Mouse (Mus musculus): Measurements from ENCODE around the gene Slain1. TPM values are rescaled to one million over a fixed set of nuclear protein-coding genes. Genes with fewer than 3 reads are reported as not detected.
A peak's percentile ranks its signal among the peaks of the same experiment; 100 is the strongest.

The Slain1 gene
- polyA plus RNA-seq, 1 experiment from 2014 or later = 0.49 TPM

GRCm38 (mm10) chr14:103682633-103683390, 32.8 kb downstream of the Slain1 start:
- Histone ChIP-seq H3K4me2 (no peak overlapping the region), H3K4me1 (replicated peaks; ENCODE audit: control insufficient read depth, insufficient read depth, low read length) (no peaks in the 10 kb centered on the region), H3K9me3 (ENCODE audit: control insufficient read depth, low read length) (no peaks in the 10 kb centered on the region), H3K36me3 (ENCODE audit: control insufficient read depth, insufficient read depth, low read length) (no peaks in the 10 kb centered on the region), H3K4me3 (ENCODE audit: low read depth, low read length) (no peak overlapping the region), H3K27ac (ENCODE audit: low read depth, low read length) (no peak overlapping the region), H3K9ac (ENCODE audit: low read depth, low read length) (no peak overlapping the region), H3K27me3 (replicated peaks; ENCODE audit: control insufficient read depth, insufficient read depth, low read length) (no peaks in the 10 kb centered on the region)
- WGBS = 77% methylated on average over 9 of the region's 9 CpGs
- DNase-seq (ENCODE audit: low spot score) (no peak), ATAC-seq (replicated peaks; ENCODE audit: low FRiP score) (no peak)

GRCm38 (mm10) chr14:103686994-103687393, 37.0 kb downstream of the Slain1 start:
- ATAC-seq (replicated peaks; ENCODE audit: low FRiP score) (no peak), DNase-seq (ENCODE audit: low spot score) (no peak)
- Histone ChIP-seq H3K9ac (ENCODE audit: low read depth, low read length) (no peak overlapping the region), H3K4me2 (no peak overlapping the region), H3K9me3 (ENCODE audit: control insufficient read depth, low read length) (no peaks in the 10 kb centered on the region), H3K36me3 (ENCODE audit: control insufficient read depth, insufficient read depth, low read length) (no peaks in the 10 kb centered on the region), H3K27me3 (replicated peaks; ENCODE audit: control insufficient read depth, insufficient read depth, low read length) (no peaks in the 10 kb centered on the region), H3K4me1 (replicated peaks; ENCODE audit: control insufficient read depth, insufficient read depth, low read length) (no peaks in the 10 kb centered on the region), H3K4me3 (ENCODE audit: low read depth, low read length) (no peak overlapping the region), H3K27ac (ENCODE audit: low read depth, low read length) (no peak overlapping the region)
- 79% methylated on average over 2 of the region's 2 CpGs for WGBS

GRCm38 (mm10) chr14:103694295-103694694, 44.3 kb downstream of the Slain1 start:
- no peak; the same call in 1 of the 2 replicates for ATAC-seq (replicated peaks; ENCODE audit: low FRiP score)
- no peak overlapping the region for H3K9ac ChIP-seq (ENCODE audit: low read depth, low read length)
- no peak overlapping the region for H3K4me2 ChIP-seq
- 25% methylated on average over 1 of the region's 1 CpGs for WGBS
- H3K4me3 ChIP-seq (ENCODE audit: low read depth, low read length) = no peak overlapping the region
- no peaks in the 10 kb centered on the region for H3K9me3 ChIP-seq (ENCODE audit: control insufficient read depth, low read length)
- H3K27ac ChIP-seq (ENCODE audit: low read depth, low read length) = no peak overlapping the region
- H3K36me3 ChIP-seq (ENCODE audit: control insufficient read depth, insufficient read depth, low read length) = no peaks in the 10 kb centered on the region
- H3K27me3 ChIP-seq (replicated peaks; ENCODE audit: control insufficient read depth, insufficient read depth, low read length) = no peaks in the 10 kb centered on the region
- H3K4me1 ChIP-seq (replicated peaks; ENCODE audit: control insufficient read depth, insufficient read depth, low read length) = no peaks in the 10 kb centered on the region
- DNase-seq (ENCODE audit: low spot score) = no peak

- H3K36me3 ChIP-seq (ENCODE audit: control insufficient read depth, insufficient read depth, low read length) = no peaks in the 10 kb centered on the region
- H3K4me3 ChIP-seq (ENCODE audit: low read depth, low read length) = no peak overlapping the region
- H3K9ac ChIP-seq (ENCODE audit: low read depth, low read length) = no peak overlapping the region
- H3K4me2 ChIP-seq = no peak overlapping the region
- WGBS = 78% methylated on average over 3 of the region's 3 CpGs
- ATAC-seq (replicated peaks; ENCODE audit: low FRiP score) (no peak), DNase-seq (ENCODE audit: low spot score) (no peak)
- no peak overlapping the region for H3K27ac ChIP-seq (ENCODE audit: low read depth, low read length)
- H3K9me3 ChIP-seq (ENCODE audit: control insufficient read depth, low read length) = no peaks in the 10 kb centered on the region
- H3K4me1 ChIP-seq (replicated peaks; ENCODE audit: control insufficient read depth, insufficient read depth, low read length) = no peaks in the 10 kb centered on the region
- H3K27me3 ChIP-seq (replicated peaks; ENCODE audit: control insufficient read depth, insufficient read depth, low read length) = no peaks in the 10 kb centered on the region
Measured at GRCm38 (mm10) chr14:103695620-103696019, 45.6 kb downstream of the Slain1 start.

GRCm38 (mm10) chr14:103697101-103697500, 47.1 kb downstream of the Slain1 start:
- Histone ChIP-seq H3K36me3 (ENCODE audit: control insufficient read depth, insufficient read depth, low read length) (no peaks in the 10 kb centered on the region), H3K4me3 (ENCODE audit: low read depth, low read length) (no peak overlapping the region), H3K27ac (ENCODE audit: low read depth, low read length) (no peak overlapping the region), H3K9me3 (ENCODE audit: control insufficient read depth, low read length) (no peaks in the 10 kb centered on the region), H3K4me1 (replicated peaks; ENCODE audit: control insufficient read depth, insufficient read depth, low read length) (no peaks in the 10 kb centered on the region), H3K27me3 (replicated peaks; ENCODE audit: control insufficient read depth, insufficient read depth, low read length) (no peaks in the 10 kb centered on the region), H3K9ac (ENCODE audit: low read depth, low read length) (no peak overlapping the region), H3K4me2 (no peak overlapping the region)
- WGBS = 89% methylated on average over 7 of the region's 7 CpGs
- ATAC-seq (replicated peaks; ENCODE audit: low FRiP score) = no peak
- no peak for DNase-seq (ENCODE audit: low spot score)

GRCm38 (mm10) chr14:103699308-103699707, 49.3 kb downstream of the Slain1 start:
- no peak overlapping the region for H3K4me2 ChIP-seq
- H3K4me3 ChIP-seq (ENCODE audit: low read depth, low read length) = no peak overlapping the region
- WGBS = 94% methylated on average over 6 of the region's 6 CpGs
- no peaks in the 10 kb centered on the region for H3K36me3 ChIP-seq (ENCODE audit: control insufficient read depth, insufficient read depth, low read length)
- no peak for ATAC-seq (replicated peaks; ENCODE audit: low FRiP score)
- no peaks in the 10 kb centered on the region for H3K27me3 ChIP-seq (replicated peaks; ENCODE audit: control insufficient read depth, insufficient read depth, low read length)
- H3K27ac ChIP-seq (ENCODE audit: low read depth, low read length) = no peak overlapping the region
- H3K4me1 ChIP-seq (replicated peaks; ENCODE audit: control insufficient read depth, insufficient read depth, low read length) = no peaks in the 10 kb centered on the region
- no peak overlapping the region for H3K9ac ChIP-seq (ENCODE audit: low read depth, low read length)
- H3K9me3 ChIP-seq (ENCODE audit: control insufficient read depth, low read length) = no peaks in the 10 kb centered on the region
- DNase-seq (ENCODE audit: low spot score) = no peak

- Histone ChIP-seq H3K4me3 (ENCODE audit: low read depth, low read length) (no peak overlapping the region), H3K36me3 (ENCODE audit: control insufficient read depth, insufficient read depth, low read length) (no peaks in the 10 kb centered on the region)
- WGBS = 89% methylated on average over 18 of the region's 18 CpGs
Measured at GRCm38 (mm10) chr14:103702516-103702915, 52.5 kb downstream of the Slain1 start.

GRCm38 (mm10) chr14:103704771-103705170, 54.7 kb downstream of the Slain1 start:
- Histone ChIP-seq H3K27ac (ENCODE audit: low read depth, low read length) (no peak overlapping the region), H3K27me3 (replicated peaks; ENCODE audit: control insufficient read depth, insufficient read depth, low read length) (no peaks in the 10 kb centered on the region), H3K4me1 (replicated peaks; ENCODE audit: control insufficient read depth, insufficient read depth, low read length) (no peaks in the 10 kb centered on the region), H3K4me3 (ENCODE audit: low read depth, low read length) (no peak overlapping the region), H3K9me3 (ENCODE audit: control insufficient read depth, low read length) (no peaks in the 10 kb centered on the region), H3K9ac (ENCODE audit: low read depth, low read length) (no peak overlapping the region), H3K36me3 (ENCODE audit: control insufficient read depth, insufficient read depth, low read length) (no peaks in the 10 kb centered on the region), H3K4me2 (no peak overlapping the region)
- ATAC-seq (replicated peaks; ENCODE audit: low FRiP score) (no peak), DNase-seq (ENCODE audit: low spot score) (no peak)
- 64% methylated on average over 13 of the region's 13 CpGs for WGBS

More at GRCm38 (mm10) chr14:103702516-103702915, 52.5 kb downstream of the Slain1 start:
- H3K4me1 ChIP-seq (replicated peaks; ENCODE audit: control insufficient read depth, insufficient read depth, low read length) = no peaks in the 10 kb centered on the region
- no peaks in the 10 kb centered on the region for H3K9me3 ChIP-seq (ENCODE audit: control insufficient read depth, low read length)
- no peak for DNase-seq (ENCODE audit: low spot score)
- H3K4me2 ChIP-seq = no peak overlapping the region
- no peak overlapping the region for H3K27ac ChIP-seq (ENCODE audit: low read depth, low read length)
- no peak for ATAC-seq (replicated peaks; ENCODE audit: low FRiP score)
- H3K27me3 ChIP-seq (replicated peaks; ENCODE audit: control insufficient read depth, insufficient read depth, low read length) = no peaks in the 10 kb centered on the region
- no peak overlapping the region for H3K9ac ChIP-seq (ENCODE audit: low read depth, low read length)

- H3K4me1 ChIP-seq (replicated peaks; ENCODE audit: control insufficient read depth, insufficient read depth, low read length) = no peaks in the 10 kb centered on the region
- no peak overlapping the region for H3K9ac ChIP-seq (ENCODE audit: low read depth, low read length)
- peak; percentile 54 for ATAC-seq (replicated peaks; ENCODE audit: low FRiP score)
- 48% methylated on average over 6 of the region's 6 CpGs for WGBS
- H3K4me2 ChIP-seq = no peak overlapping the region
- H3K4me3 ChIP-seq (ENCODE audit: low read depth, low read length) = no peak overlapping the region
- no peak for DNase-seq (ENCODE audit: low spot score)
- no peaks in the 10 kb centered on the region for H3K9me3 ChIP-seq (ENCODE audit: control insufficient read depth, low read length)
- H3K36me3 ChIP-seq (ENCODE audit: control insufficient read depth, insufficient read depth, low read length) = no peaks in the 10 kb centered on the region
- H3K27ac ChIP-seq (ENCODE audit: low read depth, low read length) = no peak overlapping the region
- H3K27me3 ChIP-seq (replicated peaks; ENCODE audit: control insufficient read depth, insufficient read depth, low read length) = no peaks in the 10 kb centered on the region
Measured at GRCm38 (mm10) chr14:103706347-103706746, 56.3 kb downstream of the Slain1 start.
